Mouse (Mus musculus) liver, postnatal 0 days (tissue): ENCODE results near the gene Dnm3. TPM values are rescaled to one million over a fixed set of nuclear protein-coding genes. Genes with fewer than 3 reads are reported as not detected.

Experiments
- ATAC-seq: fragments of 200-750 bp; cut with Nextera tagmentation; 2 replicates; pipeline ENCODE4 v1.8.0; 2017; ENCODE audit warnings: mild to moderate bottlenecking, moderate library complexity
- DNase-seq: peaks from one replicate; pipeline ENCODE4 v3.0.0-alpha.2; 2016
- H3K27ac ChIP-seq: fragments of 300-500 bp; sonication (generic); 2 replicates; pipeline ENCODE4 v1.5.1; 2014; ENCODE audit warnings: antibody characterized with exemption, moderate library complexity, mild to moderate bottlenecking, low read depth
- H3K27me3 ChIP-seq: fragments of 300-500 bp; sonication (generic); 2 replicates; pipeline ENCODE4 v1.6.1; 2014; ENCODE audit warnings: low read length, control low read depth, mixed read lengths; ENCODE audit not compliant: insufficient read depth
- H3K36me3 ChIP-seq: fragments of 300-500 bp; sonication (generic); replicated peaks from 2 replicates; pipeline ENCODE4 v1.6.1; 2014; ENCODE audit warnings: mild to moderate bottlenecking, control low read depth, low read length, moderate library complexity, mixed read lengths; ENCODE audit not compliant: insufficient read depth
- H3K4me1 ChIP-seq: fragments of 300-500 bp; sonication (generic); 2 replicates; pipeline ENCODE4 v1.6.1; 2014; ENCODE audit warnings: antibody characterized with exemption, mild to moderate bottlenecking, control low read depth; ENCODE audit not compliant: insufficient read depth
- H3K4me2 ChIP-seq: fragments of 300-500 bp; sonication (generic); 2 replicates; pipeline ENCODE4 v1.6.1; 2014; ENCODE audit warnings: low read depth, mild to moderate bottlenecking, low read length, moderate library complexity, mixed read lengths
- H3K4me3 ChIP-seq: fragments of 300-500 bp; sonication (generic); 2 replicates; pipeline ENCODE4 v1.5.1; 2014; ENCODE audit warnings: low read depth, low read length
- H3K9ac ChIP-seq: fragments of 300-500 bp; sonication (generic); replicated peaks from 2 replicates; pipeline ENCODE4 v1.6.1; 2014; ENCODE audit warnings: mild to moderate bottlenecking, moderate library complexity
- H3K9me3 ChIP-seq: fragments of 300-500 bp; sonication (generic); 2 replicates; pipeline ENCODE4 v1.6.1; 2016; ENCODE audit warnings: mild to moderate bottlenecking, control low read depth, low read length, mixed read lengths
- CTCF ChIP-seq: sonication (generic); IDR thresholded peaks from 2 replicates; pipeline ENCODE4 v1.5.1; 2016; ENCODE audit warnings: antibody characterized with exemption, low read depth
- EP300 ChIP-seq: IDR thresholded peaks from 2 replicates; pipeline ENCODE4 v1.6.1; 2016; ENCODE audit warnings: antibody characterized with exemption, low read depth, mild to moderate bottlenecking
- WGBS: fragments of 180-500 bp; shearing (Covaris S2); extraction: QIAGEN DNeasy Blood & Tissue Kit; methylation state at CpG from one replicate; pipeline ENCODE4 v1.1.7; 2014; ENCODE audit not compliant: insufficient replicate concordance; 5-methylcytosine and 5-hydroxymethylcytosine counted together
- polyA plus RNA-seq: library from polyadenylated mRNA; unstranded; fragments of >200 nt; fragmentation: Nextera tagmentation; extraction: Ambion mirVana; gene quantifications from 2 replicates; pipeline ENCODE4 v1.2.1, GENCODE M21; 2015

Dnm3 gene
- polyA plus RNA-seq, 1 experiment from 2014 or later: 0.14 TPM

- no peaks in the 10 kb centered on the region for H3K27me3 ChIP-seq
- no peak for DNase-seq
- 72% methylated on average over 4 of the region's 4 CpGs for WGBS
- no peak overlapping the region for H3K27ac ChIP-seq
- H3K36me3 ChIP-seq: no peaks in the 10 kb centered on the region
- no peak for TF ChIP-seq EP300
- TF ChIP-seq CTCF: no peak
- H3K9ac ChIP-seq: no peak overlapping the region
- H3K9me3 ChIP-seq: no peaks in the 10 kb centered on the region
- H3K4me2 ChIP-seq: no peak overlapping the region
- ATAC-seq: no peak
- peaks cover 2% of the 10 kb centered on the region; the same call in 1 of the 2 replicates for H3K4me1 ChIP-seq
- H3K4me3 ChIP-seq: no peak overlapping the region
Observed at GRCm38 (mm10) chr1:162020766-162021165, 457.1 kb downstream of the Dnm3 start.

- Histone ChIP-seq H3K4me2 (no peak overlapping the region), H3K4me3 (no peak overlapping the region), H3K36me3 (no peaks in the 10 kb centered on the region), H3K9ac (no peak overlapping the region), H3K9me3 (no peaks in the 10 kb centered on the region), H3K27ac (no peak overlapping the region), H3K27me3 (no peaks in the 10 kb centered on the region), H3K4me1 (peaks cover 2% of the 10 kb centered on the region; the same call in 1 of the 2 replicates)
- TF ChIP-seq CTCF: no peak
- no peak for TF ChIP-seq EP300
- WGBS: 80% methylated on average over 7 of the region's 7 CpGs
- ATAC-seq (no peak), DNase-seq (no peak)
Observed at GRCm38 (mm10) chr1:162020303-162020731, 457.5 kb downstream of the Dnm3 start.

GRCm38 (mm10) chr1:162018601-162018977, 459.2 kb downstream of the Dnm3 start:
- Histone ChIP-seq H3K4me2 (0 out of 2 replicates have a peak overlapping the region, but pooled peaks have one; percentile 1), H3K4me1 (peaks cover 2% of the 10 kb centered on the region; the same call in 1 of the 2 replicates), H3K9ac (no peak overlapping the region), H3K4me3 (no peak overlapping the region), H3K9me3 (no peaks in the 10 kb centered on the region), H3K27me3 (no peaks in the 10 kb centered on the region), H3K36me3 (no peaks in the 10 kb centered on the region), H3K27ac (no peak overlapping the region)
- 50% methylated on average over 6 of the region's 6 CpGs for WGBS
- no peak for DNase-seq
- no peak for ATAC-seq
- no peak for TF ChIP-seq EP300
- no peak for TF ChIP-seq CTCF

GRCm38 (mm10) chr1:162017975-162018600, 459.7 kb downstream of the Dnm3 start:
- WGBS: 29% methylated on average over 13 of the region's 13 CpGs
- Histone ChIP-seq H3K4me3 (no peak overlapping the region), H3K9me3 (no peaks in the 10 kb centered on the region), H3K36me3 (no peaks in the 10 kb centered on the region), H3K27ac (no peak overlapping the region), H3K27me3 (no peaks in the 10 kb centered on the region), H3K4me1 (peaks cover 2% of the 10 kb centered on the region; the same call in 1 of the 2 replicates), H3K9ac (no peak overlapping the region), H3K4me2 (0 out of 2 replicates have a peak overlapping the region, but pooled peaks have one; percentile 1)
- ATAC-seq (no peak), DNase-seq (no peak)
- TF ChIP-seq CTCF: no peak
- TF ChIP-seq EP300: no peak

- Histone ChIP-seq H3K27ac (no peak overlapping the region), H3K4me1 (peaks cover 2% of the 10 kb centered on the region; the same call in 1 of the 2 replicates), H3K4me2 (no peak overlapping the region), H3K27me3 (no peaks in the 10 kb centered on the region), H3K36me3 (no peaks in the 10 kb centered on the region), H3K9ac (no peak overlapping the region), H3K9me3 (no peaks in the 10 kb centered on the region), H3K4me3 (no peak overlapping the region)
- no peak for ATAC-seq
- no peak for TF ChIP-seq CTCF
- TF ChIP-seq EP300: no peak
- DNase-seq: no peak
- 64% methylated on average over 7 of the region's 7 CpGs for WGBS
Observed at GRCm38 (mm10) chr1:162016982-162017381, 460.9 kb downstream of the Dnm3 start.

- Histone ChIP-seq H3K4me2 (no peak overlapping the region), H3K9me3 (no peaks in the 10 kb centered on the region), H3K27me3 (no peaks in the 10 kb centered on the region), H3K9ac (no peak overlapping the region), H3K36me3 (no peaks in the 10 kb centered on the region), H3K27ac (no peak overlapping the region), H3K4me3 (no peak overlapping the region), H3K4me1 (peaks cover 2% of the 10 kb centered on the region; the same call in 1 of the 2 replicates)
- no peak for DNase-seq
- WGBS: 68% methylated on average over 8 of the region's 8 CpGs
- no peak for ATAC-seq
- TF ChIP-seq EP300 (no peak), CTCF (no peak)
Observed at GRCm38 (mm10) chr1:162015247-162015862, 462.5 kb downstream of the Dnm3 start.
